Mouse (Mus musculus) midbrain, embryonic 10.5 days (tissue): ENCODE results near the gene Nsmf. TPM values are rescaled to one million over a fixed set of nuclear protein-coding genes. Genes with fewer than 3 reads are reported as not detected.
A peak's percentile ranks its signal among the peaks of the same experiment; 100 is the strongest.

Source experiments
- DNase-seq: peaks from one replicate; pipeline ENCODE4 v3.0.0-alpha.2; 2017; ENCODE audit warnings: low spot score
- H3K27ac ChIP-seq: fragments of 300-500 bp; sonication (generic); replicated peaks from 2 replicates; pipeline ENCODE4 v1.5.1; 2016; ENCODE audit warnings: mild to moderate bottlenecking
- H3K27me3 ChIP-seq: fragments of 300-500 bp; sonication (generic); 2 replicates; pipeline ENCODE4 v1.6.1; 2016; ENCODE audit warnings: low read depth, mild to moderate bottlenecking; ENCODE audit not compliant: poor library complexity, severe bottlenecking
- H3K36me3 ChIP-seq: fragments of 300-500 bp; sonication (generic); 2 replicates; pipeline ENCODE4 v1.6.1; 2016; ENCODE audit warnings: mild to moderate bottlenecking, moderate library complexity
- H3K4me1 ChIP-seq: fragments of 300-500 bp; sonication (generic); 2 replicates; pipeline ENCODE4 v1.6.1; 2016
- H3K4me3 ChIP-seq: fragments of 300-500 bp; sonication (generic); 2 replicates; pipeline ENCODE4 v1.5.1; 2016; ENCODE audit warnings: mild to moderate bottlenecking, moderate library complexity
- H3K9me3 ChIP-seq: fragments of 300-500 bp; sonication (generic); replicated peaks from 2 replicates; pipeline ENCODE4 v1.6.1; 2016; ENCODE audit warnings: mild to moderate bottlenecking
- WGBS: fragments of 180-500 bp; shearing (Covaris S2); methylation state at CpG from one replicate; pipeline ENCODE4 v1.1.7; 2016; 5-methylcytosine and 5-hydroxymethylcytosine counted together
- polyA plus RNA-seq: library from polyadenylated mRNA; unstranded; fragments of >200 nt; fragmentation: Nextera tagmentation; extraction: Ambion mirVana; gene quantifications from 2 replicates; pipeline ENCODE4 v1.2.1, GENCODE M21; 2016

The Nsmf gene
- polyA plus RNA-seq = 66.4 and 84.9 TPM in 2 replicates

DNA sequence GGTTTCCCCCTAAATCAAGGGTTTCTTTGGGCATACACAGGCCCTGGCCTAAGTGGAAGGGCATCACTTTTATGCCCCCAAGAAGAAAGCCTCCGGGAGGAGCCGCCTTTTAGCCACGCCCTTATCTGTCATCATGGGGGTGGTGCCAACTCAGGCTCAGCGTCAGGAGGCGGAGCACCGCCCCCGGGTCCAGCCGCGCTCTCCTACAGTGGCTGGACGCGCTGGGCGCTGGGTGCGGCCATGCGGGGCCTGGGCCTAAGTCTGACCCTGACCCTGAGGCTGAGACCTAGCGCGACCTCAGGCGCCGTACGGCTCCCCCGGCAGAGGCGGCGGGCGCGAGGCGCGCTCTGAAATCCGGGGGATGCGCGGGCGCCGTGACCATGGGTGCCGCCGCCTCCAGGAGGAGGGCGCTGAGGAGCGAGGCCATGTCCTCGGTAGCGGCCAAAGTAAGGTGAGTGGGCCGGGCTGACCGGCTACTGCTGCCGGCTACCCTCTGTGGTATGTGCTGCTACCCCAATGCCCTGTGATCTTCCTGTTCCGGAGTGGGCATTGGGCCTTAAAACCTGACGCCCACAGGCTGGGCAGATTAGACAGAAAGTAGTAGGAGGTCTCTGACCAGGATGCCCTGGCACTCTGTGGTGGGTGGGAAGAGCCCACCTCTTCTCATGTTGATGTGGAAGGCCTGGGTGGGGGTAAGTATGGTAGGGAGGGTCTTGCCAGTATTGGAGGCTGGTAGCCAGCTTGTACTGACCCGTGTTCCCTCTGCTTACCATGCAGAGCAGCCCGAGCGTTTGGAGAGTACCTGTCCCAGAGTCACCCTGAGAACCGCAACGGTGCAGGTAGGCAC, at the start of gene Nsmf:
Nsmf (plus strand) TSS at position 135 of the 847 bp plus-strand sequence.
- Histone ChIP-seq H3K27me3 (no peaks in the 10 kb centered on the region), H3K4me3 (peak within 1 kb of the TSS; percentile 78), H3K9me3 (no peaks in the 10 kb centered on the region), H3K36me3 (peaks cover 32% of the 10 kb centered on the region), H3K4me1 (peaks cover 23% of the 10 kb centered on the region), H3K27ac (peak within 1 kb of the TSS; percentile 90)
- 6% methylated on average over 47 of the region's 47 CpGs for WGBS
- peak; percentile 83 for DNase-seq

DNA sequence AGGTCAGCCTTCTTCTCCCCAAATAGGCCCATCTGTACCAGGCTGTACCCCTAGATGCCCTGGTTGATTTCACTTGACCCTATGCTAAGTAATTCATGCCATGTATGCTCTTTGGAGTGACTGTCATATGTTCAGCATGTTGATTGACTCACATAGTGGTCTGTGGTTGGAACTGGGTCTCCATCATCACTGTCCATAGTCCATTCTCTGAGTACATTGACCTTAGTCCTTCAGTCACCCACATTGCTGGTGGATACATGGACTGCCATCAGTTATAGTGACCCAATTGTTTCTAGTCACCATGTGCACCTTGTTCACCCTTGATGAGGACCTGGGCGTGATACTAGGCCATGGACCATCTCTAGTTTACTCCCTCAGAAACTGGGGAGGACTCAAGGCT, 47.4 kb upstream of the Nsmf start:
- H3K9me3 ChIP-seq = no peaks in the 10 kb centered on the region
- WGBS = 92% methylated on average over 1 of the region's 1 CpGs
- no peaks in the 10 kb centered on the region for H3K36me3 ChIP-seq
- 0 out of 2 replicates have a peak, but pooled peaks cover 7% of the 10 kb centered on the region for H3K4me1 ChIP-seq
- H3K4me3 ChIP-seq = no peak overlapping the region
- no peak for DNase-seq
- no peak overlapping the region for H3K27ac ChIP-seq
- no peaks in the 10 kb centered on the region for H3K27me3 ChIP-seq

DNA sequence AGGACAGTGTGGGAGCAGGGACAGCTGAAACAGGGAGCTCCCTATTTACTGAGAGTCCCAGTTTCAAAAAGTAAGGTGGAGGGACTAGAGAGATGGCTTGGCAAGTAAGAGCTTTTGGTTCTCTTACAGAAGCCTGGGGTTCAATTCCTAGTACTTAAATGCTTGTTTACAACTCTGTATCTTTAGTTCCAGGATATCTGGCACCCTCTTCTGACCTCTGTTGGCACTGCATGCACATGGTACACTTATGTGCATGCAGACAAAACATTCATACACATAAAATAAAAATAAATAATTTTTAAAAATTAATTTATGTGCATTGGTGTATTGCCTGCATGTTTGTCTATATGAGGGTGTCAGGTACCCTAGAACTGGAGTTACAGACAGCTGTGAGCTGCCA, 45.9 kb upstream of the Nsmf start:
- Histone ChIP-seq H3K36me3 (no peaks in the 10 kb centered on the region), H3K4me1 (0 out of 2 replicates have a peak, but pooled peaks cover 7% of the 10 kb centered on the region), H3K9me3 (no peaks in the 10 kb centered on the region), H3K27ac (no peak overlapping the region), H3K27me3 (no peaks in the 10 kb centered on the region), H3K4me3 (no peak overlapping the region)
- no peak for DNase-seq

DNA sequence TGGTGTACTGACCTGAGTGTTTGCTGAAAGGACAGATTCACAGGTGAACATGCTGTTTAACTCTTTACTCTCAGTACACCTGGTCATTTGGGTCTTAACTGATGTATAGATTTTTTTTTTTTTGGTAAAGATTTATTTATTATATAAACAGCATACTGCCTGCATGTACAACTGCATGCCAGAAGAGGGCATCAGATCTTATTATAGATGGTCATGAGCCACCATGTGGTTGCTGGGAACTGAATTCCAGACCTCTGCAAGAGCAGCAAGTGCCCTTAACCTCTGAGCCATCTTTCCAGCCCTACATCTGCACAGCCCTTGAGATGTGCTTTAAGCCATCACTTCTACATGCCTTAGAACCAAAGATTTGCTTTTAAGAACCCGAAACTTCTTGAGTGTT, 31.5 kb upstream of the Nsmf start:
- H3K27me3 ChIP-seq = no peaks in the 10 kb centered on the region
- no peak overlapping the region for H3K4me3 ChIP-seq
- no peaks in the 10 kb centered on the region for H3K9me3 ChIP-seq
- 93% methylated on average over 1 of the region's 1 CpGs for WGBS
- no peaks in the 10 kb centered on the region for H3K4me1 ChIP-seq
- H3K27ac ChIP-seq = no peak overlapping the region
- no peak for DNase-seq
- no peaks in the 10 kb centered on the region for H3K36me3 ChIP-seq

DNA sequence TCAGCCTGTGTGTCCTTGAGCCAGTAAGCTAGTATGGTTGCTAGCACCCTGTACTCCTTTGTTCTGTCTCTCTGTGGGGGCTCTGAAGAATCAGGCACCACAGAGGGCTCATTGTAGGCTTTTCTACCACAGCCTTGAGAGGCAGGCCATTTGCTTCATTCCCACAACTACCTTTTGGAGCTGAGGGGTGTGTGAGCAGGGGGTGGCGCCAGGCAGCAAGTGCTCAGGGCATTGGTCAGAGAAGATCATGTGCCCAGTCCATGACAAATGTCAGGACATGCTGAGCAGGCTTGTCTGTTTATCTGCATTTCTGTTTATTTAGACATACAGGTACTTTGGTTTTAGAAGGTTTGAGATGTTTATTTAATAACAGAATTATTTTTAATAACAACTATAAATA, 29.0 kb upstream of the Nsmf start:
- 68% methylated on average over 1 of the region's 1 CpGs for WGBS
- Histone ChIP-seq H3K27me3 (no peaks in the 10 kb centered on the region), H3K4me1 (no peaks in the 10 kb centered on the region), H3K27ac (no peak overlapping the region), H3K9me3 (no peaks in the 10 kb centered on the region), H3K36me3 (no peaks in the 10 kb centered on the region), H3K4me3 (no peak overlapping the region)
- no peak for DNase-seq

GRCm38 (mm10) chr2:25034994-25035393, 19.2 kb upstream of the Nsmf start:
- Histone ChIP-seq H3K36me3 (no peaks in the 10 kb centered on the region), H3K9me3 (no peaks in the 10 kb centered on the region), H3K27ac (no peak overlapping the region), H3K27me3 (no peaks in the 10 kb centered on the region), H3K4me3 (no peak overlapping the region), H3K4me1 (no peaks in the 10 kb centered on the region)
- DNase-seq = no peak
- WGBS = 96% methylated on average over 4 of the region's 4 CpGs

GRCm38 (mm10) chr2:25040089-25040488, 14.1 kb upstream of the Nsmf start:
- WGBS = 90% methylated on average over 5 of the region's 5 CpGs
- no peak for DNase-seq

GRCm38 (mm10) chr2:25050921-25051320, 3.2 kb upstream of the Nsmf start:
- no peak overlapping the region for H3K27ac ChIP-seq
- H3K27me3 ChIP-seq = no peaks in the 10 kb centered on the region
- peaks cover 23% of the 10 kb centered on the region for H3K4me1 ChIP-seq
- DNase-seq = no peak
- peaks cover 7% of the 10 kb centered on the region; the same call in 1 of the 2 replicates for H3K36me3 ChIP-seq
- no peak overlapping the region for H3K4me3 ChIP-seq
- 88% methylated on average over 7 of the region's 7 CpGs for WGBS
- H3K9me3 ChIP-seq = no peaks in the 10 kb centered on the region

More at GRCm38 (mm10) chr2:25040089-25040488, 14.1 kb upstream of the Nsmf start:
- H3K4me3 ChIP-seq = no peak overlapping the region
- no peak overlapping the region for H3K27ac ChIP-seq
- H3K4me1 ChIP-seq = no peaks in the 10 kb centered on the region
- H3K36me3 ChIP-seq = no peaks in the 10 kb centered on the region
- no peaks in the 10 kb centered on the region for H3K9me3 ChIP-seq
- H3K27me3 ChIP-seq = no peaks in the 10 kb centered on the region

DNA sequence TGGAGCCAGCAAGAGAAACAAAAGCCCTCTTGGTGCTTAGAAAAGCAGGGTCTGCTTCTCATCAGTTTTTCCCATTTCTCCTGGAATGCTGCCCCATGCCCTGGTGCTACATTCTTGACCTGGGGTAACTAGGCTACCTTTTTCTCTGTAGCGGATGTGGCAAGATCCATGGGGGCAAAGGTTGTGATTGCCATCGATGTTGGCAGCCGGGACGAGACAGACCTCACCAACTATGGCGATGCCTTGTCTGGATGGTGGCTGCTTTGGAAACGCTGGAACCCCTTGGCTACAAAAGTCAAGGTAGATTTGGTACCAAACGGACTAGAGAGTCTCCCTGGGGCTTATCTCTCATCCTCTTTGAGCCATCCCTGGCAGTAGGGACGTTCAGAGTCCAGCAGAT, 2.7 kb upstream of the Nsmf start:
- Histone ChIP-seq H3K4me3 (no peak overlapping the region), H3K27me3 (no peaks in the 10 kb centered on the region), H3K4me1 (peaks cover 23% of the 10 kb centered on the region), H3K27ac (no peak overlapping the region), H3K9me3 (no peaks in the 10 kb centered on the region), H3K36me3 (peaks cover 11% of the 10 kb centered on the region; the same call in 1 of the 2 replicates)
- 86% methylated on average over 8 of the region's 8 CpGs for WGBS
- no peak for DNase-seq

DNA sequence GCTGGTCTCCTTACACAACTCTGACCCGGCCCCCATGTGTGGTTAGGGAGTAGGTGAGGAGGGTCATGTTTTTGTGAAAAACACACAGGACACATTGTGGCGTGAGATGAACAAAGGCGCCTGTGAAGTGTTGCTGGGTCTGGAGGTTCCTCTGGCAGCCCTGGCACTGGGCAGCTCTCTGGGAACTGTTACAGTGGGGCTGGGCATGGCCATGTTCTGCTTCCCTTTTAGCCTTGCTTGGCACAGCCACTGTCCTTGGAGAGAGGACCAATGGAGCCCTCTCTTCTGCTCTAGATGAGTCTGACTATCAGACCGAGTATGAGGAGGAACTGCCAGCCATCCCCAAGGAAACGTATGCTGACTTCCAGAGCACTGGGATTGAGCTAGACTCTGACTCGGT, 1.1 kb upstream of the Nsmf start:
- Histone ChIP-seq H3K4me3 (no peak overlapping the region), H3K36me3 (peaks cover 23% of the 10 kb centered on the region), H3K9me3 (no peaks in the 10 kb centered on the region), H3K4me1 (peaks cover 23% of the 10 kb centered on the region), H3K27me3 (no peaks in the 10 kb centered on the region), H3K27ac (no peak overlapping the region)
- no peak for DNase-seq
- WGBS = 92% methylated on average over 6 of the region's 6 CpGs

- peak; percentile 20 for DNase-seq
- no peaks in the 10 kb centered on the region for H3K9me3 ChIP-seq
- WGBS = 68% methylated on average over 2 of the region's 2 CpGs
Observed at GRCm38 (mm10) chr2:25055068-25055405, 882 bp downstream of the Nsmf start.

DNA sequence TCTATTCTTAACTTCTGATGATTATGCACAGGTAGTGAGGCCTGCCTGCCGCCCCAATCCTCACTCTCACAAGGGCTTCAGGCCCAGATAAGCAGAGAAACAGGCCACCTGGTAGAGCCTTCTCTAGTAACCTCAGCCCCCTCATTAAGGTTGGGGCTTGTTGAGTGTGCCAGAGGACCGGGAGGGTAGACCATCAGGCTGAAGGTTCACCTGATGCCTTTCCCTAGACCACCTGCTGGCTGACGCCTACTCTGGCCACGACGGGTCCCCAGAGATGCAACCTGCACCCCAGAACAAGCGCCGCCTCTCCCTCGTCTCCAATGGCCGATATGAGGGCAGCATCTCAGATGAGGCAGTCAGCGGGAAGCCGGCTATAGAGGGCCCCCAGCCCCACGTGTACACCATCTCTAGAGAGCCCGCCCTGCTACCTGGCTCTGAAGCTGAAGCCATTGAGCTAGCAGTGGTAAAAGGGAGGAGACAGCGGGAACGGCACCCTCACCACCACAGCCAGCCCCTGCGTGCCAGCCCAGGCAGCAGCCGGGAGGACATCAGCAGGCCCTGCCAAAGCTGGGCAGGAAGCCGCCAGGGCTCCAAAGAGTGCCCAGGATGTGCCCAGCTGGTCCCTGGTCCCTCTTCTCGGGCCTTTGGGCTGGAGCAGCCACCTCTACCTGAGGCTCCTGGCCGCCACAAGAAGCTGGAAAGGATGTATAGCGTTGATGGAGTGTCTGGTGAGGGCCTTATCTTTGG, 1.4 kb downstream of the Nsmf start:
- no peak overlapping the region for H3K27ac ChIP-seq
- peaks cover 44% of the 10 kb centered on the region for H3K36me3 ChIP-seq
- DNase-seq = no peak
- peaks cover 23% of the 10 kb centered on the region for H3K4me1 ChIP-seq
- WGBS = 89% methylated on average over 21 of the region's 21 CpGs
- H3K4me3 ChIP-seq = peak overlapping the region; percentile 78
- no peaks in the 10 kb centered on the region for H3K9me3 ChIP-seq
- H3K27me3 ChIP-seq = no peaks in the 10 kb centered on the region

More at GRCm38 (mm10) chr2:25055068-25055405, 882 bp downstream of the Nsmf start:
- Histone ChIP-seq H3K4me1 (peaks cover 23% of the 10 kb centered on the region), H3K36me3 (peaks cover 38% of the 10 kb centered on the region), H3K27me3 (no peaks in the 10 kb centered on the region), H3K27ac (peak overlapping the region; percentile 90), H3K4me3 (peak overlapping the region; percentile 78)

DNA sequence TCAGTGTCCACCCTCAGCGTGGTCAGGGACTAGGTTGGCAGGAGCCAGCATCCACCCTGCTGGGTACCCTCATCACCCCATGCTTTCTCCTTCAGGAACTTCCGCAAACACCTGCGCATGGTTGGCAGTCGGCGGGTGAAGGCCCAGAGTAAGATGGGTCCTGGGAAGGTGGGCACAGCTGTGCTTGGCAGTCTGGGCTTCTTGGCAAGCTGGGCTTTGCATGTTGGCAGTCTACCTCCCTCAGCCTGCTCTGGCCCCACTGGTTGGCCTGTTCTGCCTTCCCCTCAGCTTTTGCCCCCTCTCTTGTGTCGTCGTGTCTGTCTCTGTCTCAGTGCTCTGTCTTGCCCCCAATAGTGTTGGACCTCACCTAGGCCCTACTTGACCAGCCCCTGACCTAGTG, 4.8 kb downstream of the Nsmf start:
- H3K4me3 ChIP-seq = no peak overlapping the region
- H3K9me3 ChIP-seq = no peaks in the 10 kb centered on the region
- no peaks in the 10 kb centered on the region for H3K27me3 ChIP-seq
- H3K36me3 ChIP-seq = peaks cover 68% of the 10 kb centered on the region
- peaks cover 19% of the 10 kb centered on the region for H3K4me1 ChIP-seq
- 92% methylated on average over 7 of the region's 7 CpGs for WGBS
- DNase-seq = no peak
- H3K27ac ChIP-seq = no peak overlapping the region
